Mouse (Mus musculus) adrenal gland, postnatal 10 days (tissue): Measurements from ENCODE around the gene Pip5k1c. TPM values are rescaled to one million over a fixed set of nuclear protein-coding genes. Genes with fewer than 3 reads are reported as not detected.

Source experiments
- DNase-seq: peaks from one replicate; pipeline ENCODE4 v3.0.0; 2021; ENCODE audit warnings: mixed read lengths
- total RNA-seq, 2 experiments: library from RNA; stranded (reverse); gene quantifications; 2 replicates each; pipeline ENCODE4 v1.2.3; 2021

Gene Pip5k1c
- total RNA-seq, 2 experiments from 2014 or later = 39.2 to 48.9 TPM

- no peak for DNase-seq
These were observed 10.0 kb downstream of the Pip5k1c start for GRCm38 (mm10) chr10:81302781-81303218.

- DNase-seq = no peak
These were observed 10.5 kb downstream of the Pip5k1c start for GRCm38 (mm10) chr10:81303258-81303657.

GRCm38 (mm10) chr10:81303761-81304160, 11.0 kb downstream of the Pip5k1c start:
- DNase-seq = no peak

GRCm38 (mm10) chr10:81304597-81305238, 12.0 kb downstream of the Pip5k1c start:
- DNase-seq = peak; percentile 71

GRCm38 (mm10) chr10:81305663-81306062, 12.9 kb downstream of the Pip5k1c start:
- DNase-seq = no peak

- no peak for DNase-seq
These were observed 13.5 kb downstream of the Pip5k1c start for GRCm38 (mm10) chr10:81306173-81306668.

- no peak for DNase-seq
These were observed 14.3 kb downstream of the Pip5k1c start for GRCm38 (mm10) chr10:81306837-81307682.

GRCm38 (mm10) chr10:81309571-81309970, 16.8 kb downstream of the Pip5k1c start:
- DNase-seq = no peak

- DNase-seq = no peak
These were observed 20.8 kb downstream of the Pip5k1c start for GRCm38 (mm10) chr10:81313581-81313980.

- no peak for DNase-seq
These were observed 21.4 kb downstream of the Pip5k1c start for GRCm38 (mm10) chr10:81314201-81314600.

- DNase-seq = no peak
These were observed 22.8 kb downstream of the Pip5k1c start for GRCm38 (mm10) chr10:81315587-81315986.

- peak; percentile 62 for DNase-seq
These were observed 23.7 kb downstream of the Pip5k1c start for GRCm38 (mm10) chr10:81316338-81317060.

GRCm38 (mm10) chr10:81317273-81317672, 24.5 kb downstream of the Pip5k1c start:
- peak; percentile 87 for DNase-seq

GRCm38 (mm10) chr10:81318589-81319329, 26.0 kb downstream of the Pip5k1c start:
- DNase-seq = peak; percentile 85

GRCm38 (mm10) chr10:81319330-81319699, 26.6 kb downstream of the Pip5k1c start:
- peak; percentile 45 for DNase-seq

- peak; percentile 55 for DNase-seq
These were observed 27.2 kb downstream of the Pip5k1c start for GRCm38 (mm10) chr10:81319741-81320549.

GRCm38 (mm10) chr10:81320550-81321347, 28.0 kb downstream of the Pip5k1c start, which contains the start of gene Cactin:
Cactin (plus strand) TSS chr10:81321103.
- peak; percentile 99 for DNase-seq

GRCm38 (mm10) chr10:81321436-81321835, 28.7 kb downstream of the Pip5k1c start:
- no peak for DNase-seq

- no peak for DNase-seq
These were observed 29.7 kb downstream of the Pip5k1c start for GRCm38 (mm10) chr10:81322444-81322843.
